10 mouse cellular contexts compared by ENCODE assay signal in genomic region chr16:17204990-17205389, GRCm38 (mm10). TPM values are rescaled to one million over a fixed set of nuclear protein-coding genes. Genes with fewer than 3 reads are reported as not detected.
DNase-seq lines count a peak whose midpoint lies in the region; ATAC-seq and TF ChIP-seq lines count a peak whose summit lies in the region.
"Had no signal": no experiment of that assay in that cellular context is flagged by ENCODE, and none has a peak within 500 bp of the region (broad histone marks: within the 10 kb centered on the region; RNA-seq: fewer than 3 reads in every experiment).

No protein-coding gene starts in this region.

- H3K27ac ChIP-seq in kidney, adult 2 months (ENCODE audit: insufficient read depth, low read depth, low read length): no peak overlapping the region
- H3K27ac ChIP-seq in kidney, embryonic 16.5 days (ENCODE audit: low read length): no peak overlapping the region
- H3K27ac ChIP-seq in ES-E14 (ENCODE audit: insufficient read depth, low read depth, low read length, poor library complexity, severe bottlenecking): no peak overlapping the region
- H3K27ac ChIP-seq: embryonic facial prominence, embryonic 13.5 days; limb, embryonic 13.5 days had no signal

- H3K27me3 ChIP-seq in kidney, adult 2 months (replicated peaks; ENCODE audit: control insufficient read depth, insufficient read depth, low read length): no peaks in the 10 kb centered on the region
- peaks cover 5% of the 10 kb centered on the region for H3K27me3 ChIP-seq in kidney, embryonic 16.5 days (ENCODE audit: insufficient read depth, low read length)

- DNase-seq in kidney, adult 2 months: peak; percentile 60
- DNase-seq in ES-E14 (ENCODE audit: low read depth, low spot score): no peak
- DNase-seq in cerebellum, postnatal 36 days: peak; percentile 13 to 28
- peak; percentile 66 for DNase-seq in lung, postnatal 10 days
- DNase-seq in urinary bladder, adult 2 months (ENCODE audit: low spot score): no peak
- no peak for DNase-seq in frontal cortex, postnatal 14 days (ENCODE audit: low spot score in 2 of 2)
- no peak for DNase-seq in layer of hippocampus, adult 18-20 months (ENCODE audit: low spot score in 2 of 2)

- H3K4me1 ChIP-seq in kidney, adult 2 months (ENCODE audit: control insufficient read depth, insufficient read depth, low read length): peaks cover 11% of the 10 kb centered on the region; the same call in 1 of the 2 replicates
- peaks cover 17% of the 10 kb centered on the region for H3K4me1 ChIP-seq in kidney, embryonic 16.5 days (ENCODE audit: insufficient read depth, low read length)
- H3K4me1 ChIP-seq in ES-E14 (ENCODE audit: control insufficient read depth in 2 of 2, insufficient read depth in 2 of 2, low read length in 2 of 2, poor library complexity in 1 of 2): peaks cover 0 to 1% of the 10 kb centered on the region in 2 experiments; a peak in 2 of 4 replicates

- no peak for TF ChIP-seq POLR2A in kidney, adult 2 months (IDR thresholded peaks at IDR 0.05; ENCODE audit: low read depth, low read length)

- no peak overlapping the region for H3K4me2 ChIP-seq in kidney, embryonic 16.5 days (replicated peaks; ENCODE audit: low read depth, low read length)
- H3K4me2 ChIP-seq: embryonic facial prominence, embryonic 13.5 days; limb, embryonic 13.5 days had no signal

- in situ Hi-C loops in ES-E14 (cut with MboI; ENCODE audit: low sequenced_read_pairs in 2 of 2, unreplicated experiment in 2 of 2): loop anchor here (5.0 to 10.0 kb wide), 2 partner anchors 60 to 67 kb away; no protein-coding TSS in a partner anchor

- WGBS in kidney, adult 2 months: 4% methylated on average over 6 of the region's 6 CpGs
- 2% methylated on average over 6 of the region's 6 CpGs for WGBS in kidney, embryonic 16.5 days

- no peak overlapping the region for H3K9ac ChIP-seq in kidney, embryonic 16.5 days (replicated peaks; ENCODE audit: low read length)
- H3K9ac ChIP-seq in ES-E14 (ENCODE audit: insufficient read depth, low read depth, low read length, poor library complexity, severe bottlenecking): no peak overlapping the region
- H3K9ac ChIP-seq: embryonic facial prominence, embryonic 13.5 days; limb, embryonic 13.5 days had no signal

- TF ChIP-seq CTCF in kidney, adult 2 months (conservative IDR thresholded peaks at IDR 0.05; ENCODE audit: insufficient read depth, insufficient read length, low read depth, low read length): peak; percentile 55

- no peak for ATAC-seq in kidney, embryonic 16.5 days (ENCODE audit: low FRiP score, low TSS enrichment)

- no peak overlapping the region for H3K4me3 ChIP-seq in kidney, adult 2 months (ENCODE audit: insufficient read depth, low read depth, low read length)
- no peak overlapping the region for H3K4me3 ChIP-seq in kidney, embryonic 16.5 days (ENCODE audit: low read length)
- no peak overlapping the region for H3K4me3 ChIP-seq in ES-E14 (ENCODE audit: insufficient read depth in 1 of 2, low read depth in 1 of 2, low read length in 2 of 2, poor library complexity in 1 of 2, severe bottlenecking in 1 of 2)
- H3K4me3 ChIP-seq: embryonic facial prominence, embryonic 13.5 days; limb, embryonic 13.5 days had no signal

- H3K9me3 ChIP-seq in kidney, embryonic 16.5 days (ENCODE audit: low read length): no peaks in the 10 kb centered on the region
- H3K9me3 ChIP-seq in ES-E14 (ENCODE audit: control insufficient read depth, insufficient read depth, low read depth, low read length): no peaks in the 10 kb centered on the region
- H3K9me3 ChIP-seq: embryonic facial prominence, embryonic 13.5 days had no signal

- H3K36me3 ChIP-seq in kidney, adult 2 months (ENCODE audit: control insufficient read depth, insufficient read depth, low read length): no peaks in the 10 kb centered on the region
- H3K36me3 ChIP-seq in kidney, embryonic 16.5 days (ENCODE audit: insufficient read depth, low read length): no peaks in the 10 kb centered on the region
- H3K36me3 ChIP-seq in ES-E14 (ENCODE audit: control insufficient read depth, insufficient read depth, low read length, poor library complexity, severe bottlenecking): no peaks in the 10 kb centered on the region
- H3K36me3 ChIP-seq: embryonic facial prominence, embryonic 13.5 days; limb, embryonic 13.5 days had no signal

TF ChIP-seq in ES-E14, 5 proteins besides CTCF, POLR2A, EP300 and RAD21:
- TF ChIP-seq CHD2 (IDR thresholded peaks at IDR 0.05; ENCODE audit: low read depth, low read length) (no peak), ZC3H11A (IDR thresholded peaks at IDR 0.05; ENCODE audit: borderline replicate concordance, low read depth, low read length) (peak; percentile 76; the same call in 1 of the 2 replicates)
TF ChIP-seq in ES-E14: peak in this region for 1.

RNA-seq across cellular contexts. Expression of gene Ube2l3, which starts 2.5 kb away (rescaled TPM):
- polyA plus RNA-seq in kidney, adult 2 months (2012; rRNA removed): 64.6 and 73.6 TPM in 2 replicates
- polyA plus RNA-seq in kidney, embryonic 16.5 days (2015; fragmentation: Nextera tagmentation; extraction: Ambion mirVana): 332 and 350 TPM in 2 replicates
- total RNA-seq in ES-E14 (2012; rRNA removed): 77.6 and 109 TPM in 2 replicates
- polyA plus RNA-seq in urinary bladder, adult 2 months (2012; rRNA removed): 105 and 111 TPM in 2 replicates
- 100 to 1,000 TPM; 148 to 155 TPM for total RNA-seq in layer of hippocampus, adult 18-20 months (2021)

RNA-seq across cellular contexts. Expression of gene Rimbp3, which starts 3.4 kb away (rescaled TPM):
- 0.05 and 0.08 TPM in 2 replicates for polyA plus RNA-seq in kidney, adult 2 months (2012; rRNA removed)
- polyA plus RNA-seq in kidney, embryonic 16.5 days (2015; fragmentation: Nextera tagmentation; extraction: Ambion mirVana): 0.36 and 0.51 TPM in 2 replicates
- total RNA-seq in ES-E14 (2012; rRNA removed): 2.6 and 2.9 TPM in 2 replicates
- 0.26 and 0.37 TPM in 2 replicates for polyA plus RNA-seq in urinary bladder, adult 2 months (2012; rRNA removed)
- 1 to 10 TPM; 3.4 to 3.7 TPM for total RNA-seq in layer of hippocampus, adult 18-20 months (2021)

RNA-seq across cellular contexts. Expression of gene Hic2, which starts 28.4 kb away (rescaled TPM):
- 1.5 and 1.8 TPM in 2 replicates for polyA plus RNA-seq in kidney, adult 2 months (2012; rRNA removed)
- 4.9 and 5.4 TPM in 2 replicates for polyA plus RNA-seq in kidney, embryonic 16.5 days (2015; fragmentation: Nextera tagmentation; extraction: Ambion mirVana)
- 35.0 and 35.9 TPM in 2 replicates for total RNA-seq in ES-E14 (2012; rRNA removed)
- polyA plus RNA-seq in urinary bladder, adult 2 months (2012; rRNA removed): 3.5 and 4.7 TPM in 2 replicates
- total RNA-seq in layer of hippocampus, adult 18-20 months (2021): 1 to 10 TPM; 4.9 to 6.0 TPM

RNA-seq across cellular contexts. Expression of gene Ccdc116, which starts 58.0 kb away (rescaled TPM):
- 0.74 and 0.92 TPM in 2 replicates for polyA plus RNA-seq in kidney, adult 2 months (2012; rRNA removed)
- 0.31 and 0.36 TPM in 2 replicates for polyA plus RNA-seq in kidney, embryonic 16.5 days (2015; fragmentation: Nextera tagmentation; extraction: Ambion mirVana)
- 4.0 and 4.4 TPM in 2 replicates for total RNA-seq in ES-E14 (2012; rRNA removed)
- 4.9 and 5.5 TPM in 2 replicates for polyA plus RNA-seq in urinary bladder, adult 2 months (2012; rRNA removed)
- 1 to 10 TPM; 1.9 to 2.7 TPM for total RNA-seq in layer of hippocampus, adult 18-20 months (2021)

Comparison
In these comparisons a context has a peak if more than half of its experiments do, and no peak if none do; other contexts are left out.
1. DNase-seq: peak in kidney, adult 2 months (single experiment), cerebellum, postnatal 36 days (2 of 2) and lung, postnatal 10 days (single experiment); none in ES-E14 (single experiment), urinary bladder, adult 2 months (single experiment), frontal cortex, postnatal 14 days (0 of 2) and layer of hippocampus, adult 18-20 months (0 of 2).